Mouse (Mus musculus): ENCODE data around the gene Cog5. TPM values are rescaled to one million over a fixed set of nuclear protein-coding genes. Genes with fewer than 3 reads are reported as not detected.

The Cog5 gene
- total and polyA plus RNA-seq, 3 experiments: 27.1 to 28.4 TPM; not detected in 1

DNA sequence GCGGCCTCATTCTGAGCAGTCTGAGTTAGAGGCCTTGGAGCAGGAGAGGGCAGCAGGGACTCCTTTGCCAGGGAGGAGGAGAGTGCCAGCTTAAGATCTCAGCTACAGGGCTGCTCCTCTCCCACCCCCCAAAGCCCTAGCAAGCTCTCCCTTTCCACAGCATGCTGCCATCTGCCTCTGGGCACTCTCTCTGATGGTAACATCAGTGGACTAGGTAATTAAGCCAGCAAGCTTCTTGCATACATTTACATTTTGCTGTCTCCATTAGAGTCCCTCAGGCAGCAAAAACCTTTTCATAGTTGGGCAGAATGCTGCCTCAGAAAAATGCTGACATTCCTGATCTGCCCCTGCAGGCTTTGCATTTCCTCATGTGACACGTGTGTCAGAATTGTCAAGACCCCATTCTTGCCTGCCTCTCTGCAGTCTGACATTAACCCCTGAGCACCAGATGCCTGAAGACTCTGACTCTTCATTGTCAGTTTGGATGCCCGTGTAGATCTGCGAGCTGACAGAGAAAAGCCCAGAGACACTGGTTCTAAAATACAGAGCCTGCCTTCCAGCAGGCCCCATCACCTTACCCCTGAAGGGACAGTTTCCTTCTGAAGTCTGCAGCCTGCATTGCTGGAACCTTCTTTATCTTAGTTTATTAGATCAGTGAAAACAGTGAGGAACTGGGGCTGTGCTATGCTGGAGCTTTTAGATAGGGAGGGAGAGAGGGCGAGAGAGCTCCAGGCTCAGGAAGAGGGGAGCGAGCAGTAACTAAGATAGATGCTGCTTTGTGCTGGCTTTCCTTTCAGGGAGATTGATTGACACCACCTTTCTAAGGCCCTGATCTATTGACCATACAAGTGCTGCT lies 251.3 kb downstream of the Cog5 start:
- DNase-seq (ENCODE audit: low read depth, low spot score): peak; percentile 50
- H3K4me1 ChIP-seq (ENCODE audit: control insufficient read depth in 1 of 2, insufficient read depth in 2 of 2, low read length in 2 of 2): peaks cover 2% of the 10 kb centered on the region in 2 experiments; a peak in 2 of 4 replicates
- TF ChIP-seq GATA1 (IDR thresholded peaks at IDR 0.05; ENCODE audit: low read depth, low read length): peak; percentile 36; the same call in 1 of the 2 replicates
- peak; percentile 10 to 20; a peak in 1 of 4 replicates for TF ChIP-seq EP300 (IDR thresholded peaks at IDR 0.05; ENCODE audit: low read depth in 1 of 2, low read length in 2 of 2)
- TF ChIP-seq POLR2AphosphoS5 (IDR thresholded peaks at IDR 0.05; ENCODE audit: borderline replicate concordance, low read depth, low read length): no peak
- TF ChIP-seq TCF12 (IDR thresholded peaks at IDR 0.05; ENCODE audit: low read depth, low read length): no peak
- no peak for TF ChIP-seq USF1 (IDR thresholded peaks at IDR 0.05; ENCODE audit: low read depth, low read length)
- no peak for TF ChIP-seq KAT2A (conservative IDR thresholded peaks at IDR 0.05; ENCODE audit: low read depth, low read length)
- H3K9me3 ChIP-seq (replicated peaks; ENCODE audit: insufficient read depth, low read length): no peaks in the 10 kb centered on the region
- no peaks in the 10 kb centered on the region for H3K79me2 ChIP-seq (ENCODE audit: control insufficient read depth, insufficient read depth, low read length, poor library complexity)
- no peak overlapping the region for H3K9ac ChIP-seq (ENCODE audit: control insufficient read depth, low read depth, low read length, poor library complexity, severe bottlenecking)
- peaks cover 0 to 2% of the 10 kb centered on the region in 2 experiments; a peak in 2 of 4 replicates for H3K36me3 ChIP-seq (ENCODE audit: control insufficient read depth in 1 of 2, insufficient read depth in 2 of 2, low read length in 2 of 2)
- H3K27ac ChIP-seq (ENCODE audit: control insufficient read depth, low read depth, low read length): no peak overlapping the region
- no peaks in the 10 kb centered on the region for H3K27me3 ChIP-seq (ENCODE audit: control insufficient read depth in 1 of 2, insufficient read depth in 2 of 2, low read length in 2 of 2)
- no peak overlapping the region for H3K4me3 ChIP-seq (ENCODE audit: control insufficient read depth in 1 of 2, insufficient read depth in 1 of 2, low read depth in 2 of 2, low read length in 2 of 2)

DNA sequence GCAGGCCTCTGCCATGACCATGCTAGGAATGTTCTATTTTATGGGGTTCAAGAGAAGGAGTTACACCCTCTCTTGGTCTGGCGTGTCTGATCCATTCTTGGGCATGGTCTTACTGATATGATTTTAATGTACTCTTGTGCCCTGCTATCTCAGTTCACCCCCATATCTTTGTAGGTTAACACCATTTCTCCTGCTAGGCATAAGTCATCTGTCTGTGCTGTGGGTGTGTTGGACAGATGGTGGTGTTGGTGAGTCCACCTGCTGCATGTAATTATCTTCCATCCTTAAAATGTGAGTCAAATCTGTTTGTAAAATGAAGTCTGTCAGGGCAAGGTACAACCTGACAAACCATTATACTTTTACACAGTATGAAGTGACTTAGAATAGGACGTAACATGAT lies 252.8 kb downstream of the Cog5 start:
- Histone ChIP-seq H3K27me3 (ENCODE audit: control insufficient read depth in 1 of 2, insufficient read depth in 2 of 2, low read length in 2 of 2) (no peaks in the 10 kb centered on the region), H3K9me3 (replicated peaks; ENCODE audit: insufficient read depth, low read length) (no peaks in the 10 kb centered on the region), H3K27ac (ENCODE audit: control insufficient read depth, low read depth, low read length) (no peak overlapping the region), H3K36me3 (ENCODE audit: control insufficient read depth in 1 of 2, insufficient read depth in 2 of 2, low read length in 2 of 2) (peaks cover 0 to 2% of the 10 kb centered on the region in 2 experiments; a peak in 2 of 4 replicates), H3K4me1 (ENCODE audit: control insufficient read depth in 1 of 2, insufficient read depth in 2 of 2, low read length in 2 of 2) (peaks cover 2% of the 10 kb centered on the region in 2 experiments; a peak in 2 of 4 replicates), H3K79me2 (ENCODE audit: control insufficient read depth, insufficient read depth, low read length, poor library complexity) (no peaks in the 10 kb centered on the region), H3K4me3 (ENCODE audit: control insufficient read depth in 1 of 2, insufficient read depth in 1 of 2, low read depth in 2 of 2, low read length in 2 of 2) (no peak overlapping the region), H3K9ac (ENCODE audit: control insufficient read depth, low read depth, low read length, poor library complexity, severe bottlenecking) (no peak overlapping the region)
- TF ChIP-seq MAX (IDR thresholded peaks at IDR 0.05; ENCODE audit: low read length) (no peak), MYC (IDR thresholded peaks at IDR 0.05; ENCODE audit: low read depth, low read length) (no peak), EP300 (IDR thresholded peaks at IDR 0.05; ENCODE audit: low read depth in 1 of 2, low read length in 2 of 2) (no peak)
- DNase-seq (ENCODE audit: low read depth, low spot score): no peak

DNA sequence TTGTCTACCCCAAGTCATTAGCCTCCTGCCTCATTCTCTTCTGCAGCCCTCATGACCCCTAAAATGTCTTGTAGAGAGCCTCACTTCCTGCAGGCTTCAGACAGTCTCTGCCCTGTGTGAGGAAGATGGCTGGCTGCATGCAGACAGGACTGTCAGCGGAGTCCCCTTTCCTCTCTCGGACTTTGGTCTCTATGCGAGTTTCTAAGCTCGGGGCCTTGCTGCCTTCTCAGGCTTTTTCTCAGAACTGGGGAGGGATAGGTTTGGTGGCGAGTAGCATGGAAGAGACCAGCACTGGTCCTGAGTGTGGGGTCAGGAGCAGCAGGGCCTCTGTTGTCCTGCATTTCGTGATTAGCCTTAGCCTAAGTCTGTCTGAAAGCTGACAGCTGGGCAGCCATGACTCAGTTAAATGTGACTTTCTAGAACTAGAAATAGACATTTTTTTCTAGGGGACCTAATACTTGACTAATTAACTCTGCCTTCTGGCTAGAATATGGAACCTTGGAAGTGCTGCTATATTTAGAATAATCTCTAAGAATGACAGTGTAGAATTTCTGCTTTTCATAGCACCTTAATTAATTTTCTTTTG lies 258.4 kb downstream of the Cog5 start:
- DNase-seq (ENCODE audit: low read depth, low spot score): no peak
- TF ChIP-seq ZMIZ1 (IDR thresholded peaks at IDR 0.05; ENCODE audit: low read depth, low read length) (no peak), USF2 (IDR thresholded peaks at IDR 0.05; ENCODE audit: borderline replicate concordance in 1 of 2, insufficient read depth in 1 of 2, low read depth in 1 of 2, low read length in 2 of 2) (no peak), NRF1 (IDR thresholded peaks at IDR 0.05; ENCODE audit: insufficient read depth, low read depth, low read length, poor library complexity, severe bottlenecking) (no peak), MXI1 (IDR thresholded peaks at IDR 0.05; ENCODE audit: low read depth, low read length) (no peak)
- Histone ChIP-seq H3K27me3 (ENCODE audit: control insufficient read depth in 1 of 2, insufficient read depth in 2 of 2, low read length in 2 of 2) (no peaks in the 10 kb centered on the region), H3K9me3 (replicated peaks; ENCODE audit: insufficient read depth, low read length) (no peaks in the 10 kb centered on the region), H3K9ac (ENCODE audit: control insufficient read depth, low read depth, low read length, poor library complexity, severe bottlenecking) (no peak overlapping the region), H3K36me3 (ENCODE audit: control insufficient read depth in 1 of 2, insufficient read depth in 2 of 2, low read length in 2 of 2) (peaks cover 0 to 9% of the 10 kb centered on the region in 2 experiments; a peak in 2 of 4 replicates), H3K4me3 (ENCODE audit: control insufficient read depth in 1 of 2, insufficient read depth in 1 of 2, low read depth in 2 of 2, low read length in 2 of 2) (no peak overlapping the region), H3K4me1 (ENCODE audit: control insufficient read depth in 1 of 2, insufficient read depth in 2 of 2, low read length in 2 of 2) (peaks cover 3 to 12% of the 10 kb centered on the region in 2 experiments; a peak in 3 of 4 replicates), H3K79me2 (ENCODE audit: control insufficient read depth, insufficient read depth, low read length, poor library complexity) (no peaks in the 10 kb centered on the region), H3K27ac (ENCODE audit: control insufficient read depth, low read depth, low read length) (no peak overlapping the region)
